Mouse (Mus musculus): ENCODE measurements around the gene Cd34. TPM values are rescaled to one million over a fixed set of nuclear protein-coding genes. Genes with fewer than 3 reads are reported as not detected.
A peak's percentile ranks its signal among the peaks of the same experiment; 100 is the strongest.

Cd34 gene
- total and polyA plus RNA-seq, 3 experiments, result 0.14 TPM; not detected in 2

DNA sequence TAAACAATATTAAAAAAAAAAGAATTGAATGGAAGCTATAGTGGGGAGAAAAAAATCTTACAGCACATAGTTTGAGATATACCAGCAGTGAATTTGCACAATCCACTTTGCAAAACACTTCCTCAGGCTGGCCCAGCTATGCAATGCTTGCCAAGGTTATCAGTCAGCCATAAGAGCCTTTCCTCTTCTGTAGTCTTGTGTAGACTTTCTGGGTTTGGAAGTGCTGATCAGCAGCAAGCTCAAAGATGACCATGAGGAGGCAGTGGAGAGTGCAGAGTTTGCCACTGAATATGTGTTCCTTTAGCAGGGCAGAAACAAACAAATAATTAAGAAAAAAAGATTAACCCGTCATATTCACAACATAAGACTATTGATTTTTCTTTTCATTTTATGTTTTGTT, 50.4 kb downstream of the Cd34 start:
- H3K4me1 ChIP-seq (ENCODE audit: control insufficient read depth in 1 of 2, insufficient read depth in 2 of 2, low read length in 2 of 2), result peaks cover 47 to 52% of the 10 kb centered on the region in 2 experiments
- no peak overlapping the region for H3K9ac ChIP-seq (ENCODE audit: control insufficient read depth, low read depth, low read length, poor library complexity, severe bottlenecking)
- no peak overlapping the region for H3K27ac ChIP-seq (ENCODE audit: control insufficient read depth, low read depth, low read length)
- H3K79me2 ChIP-seq (ENCODE audit: control insufficient read depth, insufficient read depth, low read length, poor library complexity), result no peaks in the 10 kb centered on the region; the same call in 1 of the 2 replicates
- no peak overlapping the region for H3K4me3 ChIP-seq (ENCODE audit: control insufficient read depth in 1 of 2, insufficient read depth in 1 of 2, low read depth in 2 of 2, low read length in 2 of 2)
- H3K27me3 ChIP-seq (ENCODE audit: control insufficient read depth in 1 of 2, insufficient read depth in 2 of 2, low read length in 2 of 2), result no peaks in the 10 kb centered on the region
- DNase-seq (ENCODE audit: low read depth, low spot score), result peak; percentile 80
- peaks cover 0 to 57% of the 10 kb centered on the region in 2 experiments; a peak in 2 of 4 replicates for H3K36me3 ChIP-seq (ENCODE audit: control insufficient read depth in 1 of 2, insufficient read depth in 2 of 2, low read length in 2 of 2)
- no peaks in the 10 kb centered on the region for H3K9me3 ChIP-seq (replicated peaks; ENCODE audit: insufficient read depth, low read length)
- TF ChIP-seq ZC3H11A (IDR thresholded peaks at IDR 0.05; ENCODE audit: low read depth, low read length) (no peak), JUND (IDR thresholded peaks at IDR 0.05; ENCODE audit: low read depth, low read length) (no peak), KAT2A (conservative IDR thresholded peaks at IDR 0.05; ENCODE audit: low read depth, low read length) (no peak), RAD21 (IDR thresholded peaks at IDR 0.05; ENCODE audit: low read depth, low read length) (peak; percentile 24), CTCF (IDR thresholded peaks at IDR 0.05 in 2 of 3, conservative IDR thresholded peaks at IDR 0.05 in 1 of 3; ENCODE audit: control insufficient read depth in 1 of 3, insufficient read depth in 1 of 3, low read depth in 2 of 3, low read length in 3 of 3, poor library complexity in 1 of 3, severe bottlenecking in 1 of 3) (peak; percentile 31 to 60 (median 36)), MAX (IDR thresholded peaks at IDR 0.05; ENCODE audit: low read length) (no peak), ETS1 (IDR thresholded peaks at IDR 0.05; ENCODE audit: low read depth, low read length) (no peak), RCOR1 (IDR thresholded peaks at IDR 0.05; ENCODE audit: low read depth, low read length) (no peak), GATA1 (IDR thresholded peaks at IDR 0.05; ENCODE audit: low read depth, low read length) (peak; percentile 38; the same call in 1 of the 2 replicates), E2F4 (IDR thresholded peaks at IDR 0.05; ENCODE audit: borderline replicate concordance, low read depth, low read length) (no peak), POLR2A (IDR thresholded peaks at IDR 0.05; ENCODE audit: control insufficient read depth in 1 of 2, insufficient read depth in 1 of 2, low read depth in 1 of 2, low read length in 2 of 2, poor library complexity in 1 of 2) (no peak), MAFK (IDR thresholded peaks at IDR 0.05; ENCODE audit: borderline replicate concordance, low read depth, low read length) (no peak), SIN3A (IDR thresholded peaks at IDR 0.05; ENCODE audit: low read length) (no peak), BHLHE40 (IDR thresholded peaks at IDR 0.05; ENCODE audit: borderline replicate concordance, low read depth, low read length) (no peak), MEF2A (IDR thresholded peaks at IDR 0.05; ENCODE audit: extremely low read depth, insufficient replicate concordance, low read depth, low read length, poor library complexity, severe bottlenecking) (no peak), ZMIZ1 (IDR thresholded peaks at IDR 0.05; ENCODE audit: low read depth, low read length) (no peak), ELF1 (IDR thresholded peaks at IDR 0.05; ENCODE audit: low read depth, low read length) (no peak; the same call in 1 of the 2 replicates), TAL1 (IDR thresholded peaks at IDR 0.05; ENCODE audit: low read length) (no peak), POLR2AphosphoS5 (IDR thresholded peaks at IDR 0.05; ENCODE audit: borderline replicate concordance, low read depth, low read length) (no peak), NELFE (IDR thresholded peaks at IDR 0.05; ENCODE audit: low read depth, low read length) (no peak), HCFC1 (IDR thresholded peaks at IDR 0.05; ENCODE audit: low read depth, low read length) (no peak), NRF1 (IDR thresholded peaks at IDR 0.05; ENCODE audit: insufficient read depth, low read depth, low read length, poor library complexity, severe bottlenecking) (no peak), USF2 (IDR thresholded peaks at IDR 0.05; ENCODE audit: borderline replicate concordance in 1 of 2, insufficient read depth in 1 of 2, low read depth in 1 of 2, low read length in 2 of 2) (no peak), EP300 (IDR thresholded peaks at IDR 0.05; ENCODE audit: low read depth in 1 of 2, low read length in 2 of 2) (0 out of 4 replicates have a peak, but pooled peaks of 1 of the 2 experiments have one; percentile 4), SMC3 (IDR thresholded peaks at IDR 0.05; ENCODE audit: low read depth, low read length) (peak; percentile 21; the same call in 1 of the 2 replicates), MXI1 (IDR thresholded peaks at IDR 0.05; ENCODE audit: low read depth, low read length) (no peak), ZKSCAN1 (IDR thresholded peaks at IDR 0.05; ENCODE audit: low read depth, low read length) (no peak), TCF12 (IDR thresholded peaks at IDR 0.05; ENCODE audit: low read depth, low read length) (no peak), TBP (IDR thresholded peaks at IDR 0.05; ENCODE audit: low read depth, low read length) (0 out of 2 replicates have a peak, but pooled peaks have one; percentile 29), USF1 (IDR thresholded peaks at IDR 0.05; ENCODE audit: low read depth, low read length) (no peak), CHD1 (IDR thresholded peaks at IDR 0.05; ENCODE audit: low read depth, low read length) (no peak), POLR2AphosphoS2 (IDR thresholded peaks at IDR 0.05; ENCODE audit: low read length) (no peak), CHD2 (IDR thresholded peaks at IDR 0.05; ENCODE audit: low read length) (no peak), MYC (IDR thresholded peaks at IDR 0.05; ENCODE audit: low read depth, low read length) (no peak), MAZ (IDR thresholded peaks at IDR 0.05; ENCODE audit: low read depth, low read length) (no peak), GABPA (IDR thresholded peaks at IDR 0.05; ENCODE audit: low read depth, low read length) (no peak), ZNF384 (IDR thresholded peaks at IDR 0.05; ENCODE audit: low read depth, low read length) (peak; percentile 46; the same call in 1 of the 2 replicates), UBTF (IDR thresholded peaks at IDR 0.05; ENCODE audit: borderline replicate concordance, insufficient read depth, low read depth, low read length) (no peak)

Measured in MEL (cell line).